Mouse (Mus musculus) stomach, embryonic 15.5 days (tissue): ENCODE results near the gene Gm5089. TPM values are rescaled to one million over a fixed set of nuclear protein-coding genes. Genes with fewer than 3 reads are reported as not detected.

Experiments
- ATAC-seq: fragments of 200-750 bp; cut with Nextera tagmentation; 2 replicates; pipeline ENCODE4 v1.8.0; 2017; ENCODE audit warnings: low read depth, moderate number of reproducible peaks, moderate TSS enrichment; ENCODE audit not compliant: insufficient read depth, low FRiP score
- H3K27ac ChIP-seq: fragments of 300-500 bp; sonication (generic); 2 replicates; pipeline ENCODE4 v1.5.1; 2015; ENCODE audit warnings: mild to moderate bottlenecking, inconsistent platforms
- H3K27me3 ChIP-seq: fragments of 300-500 bp; sonication (generic); replicated peaks from 2 replicates; pipeline ENCODE4 v1.6.1; 2015; ENCODE audit warnings: inconsistent platforms
- H3K36me3 ChIP-seq: fragments of 300-500 bp; sonication (generic); 2 replicates; pipeline ENCODE4 v1.6.1; 2015; ENCODE audit warnings: inconsistent platforms
- H3K4me1 ChIP-seq: fragments of 300-500 bp; sonication (generic); 2 replicates; pipeline ENCODE4 v1.6.1; 2015; ENCODE audit warnings: inconsistent platforms
- H3K4me2 ChIP-seq: fragments of 300-500 bp; sonication (generic); 2 replicates; pipeline ENCODE4 v1.6.1; 2015; ENCODE audit warnings: mild to moderate bottlenecking, inconsistent platforms
- H3K4me3 ChIP-seq: fragments of 300-500 bp; sonication (generic); replicated peaks from 2 replicates; pipeline ENCODE4 v1.5.1; 2015; ENCODE audit warnings: inconsistent platforms
- H3K9ac ChIP-seq: fragments of 300-500 bp; sonication (generic); 2 replicates; pipeline ENCODE4 v1.6.1; 2015; ENCODE audit warnings: inconsistent platforms
- H3K9me3 ChIP-seq: fragments of 300-500 bp; sonication (generic); 2 replicates; pipeline ENCODE4 v1.6.1; 2016; ENCODE audit warnings: inconsistent platforms
- WGBS: fragments of 180-500 bp; shearing (Covaris S2); methylation state at CpG from one replicate; pipeline ENCODE4 v1.1.7; 2015; 5-methylcytosine and 5-hydroxymethylcytosine counted together
- polyA plus RNA-seq: library from polyadenylated mRNA; unstranded; fragments of >200 nt; fragmentation: Nextera tagmentation; extraction: Ambion mirVana; gene quantifications from 2 replicates; pipeline ENCODE4 v1.2.1, GENCODE M21; 2015

Gm5089 gene
- polyA plus RNA-seq, 1 experiment from 2014 or later: not detected

- no peaks in the 10 kb centered on the region for H3K9me3 ChIP-seq
Observed at GRCm38 (mm10) chr14:122484458-122484843, 33.5 kb upstream of the Gm5089 start.

GRCm38 (mm10) chr14:122483556-122484421 lies 32.9 kb upstream of the Gm5089 start:
- no peak for ATAC-seq
- Histone ChIP-seq H3K4me1 (no peaks in the 10 kb centered on the region), H3K36me3 (no peaks in the 10 kb centered on the region), H3K9ac (no peak overlapping the region), H3K27me3 (peaks cover 72% of the 10 kb centered on the region), H3K4me3 (no peak overlapping the region), H3K4me2 (no peak overlapping the region), H3K27ac (no peak overlapping the region), H3K9me3 (no peaks in the 10 kb centered on the region)
- WGBS: 3% methylated on average over 18 of the region's 18 CpGs

More at GRCm38 (mm10) chr14:122484458-122484843, 33.5 kb upstream of the Gm5089 start:
- WGBS: 5% methylated on average over 3 of the region's 4 CpGs
- no peaks in the 10 kb centered on the region for H3K36me3 ChIP-seq
- H3K9ac ChIP-seq: no peak overlapping the region
- no peak for ATAC-seq
- H3K4me2 ChIP-seq: no peak overlapping the region
- peaks cover 75% of the 10 kb centered on the region for H3K27me3 ChIP-seq
- H3K27ac ChIP-seq: no peak overlapping the region
- H3K4me3 ChIP-seq: no peak overlapping the region
- H3K4me1 ChIP-seq: no peaks in the 10 kb centered on the region

GRCm38 (mm10) chr14:122483024-122483385 lies 32.1 kb upstream of the Gm5089 start:
- Histone ChIP-seq H3K4me3 (no peak overlapping the region), H3K4me2 (no peak overlapping the region), H3K4me1 (no peaks in the 10 kb centered on the region), H3K27me3 (peaks cover 80% of the 10 kb centered on the region), H3K9me3 (no peaks in the 10 kb centered on the region), H3K27ac (no peak overlapping the region), H3K9ac (no peak overlapping the region), H3K36me3 (no peaks in the 10 kb centered on the region)
- no peak for ATAC-seq
- WGBS: 2% methylated on average over 5 of the region's 5 CpGs

GRCm38 (mm10) chr14:122482081-122483023 lies 31.4 kb upstream of the Gm5089 start:
- 2% methylated on average over 38 of the region's 38 CpGs for WGBS
- Histone ChIP-seq H3K27me3 (peaks cover 84% of the 10 kb centered on the region), H3K9me3 (no peaks in the 10 kb centered on the region), H3K9ac (no peak overlapping the region), H3K4me2 (no peak overlapping the region), H3K4me3 (no peak overlapping the region), H3K36me3 (no peaks in the 10 kb centered on the region), H3K27ac (no peak overlapping the region), H3K4me1 (no peaks in the 10 kb centered on the region)
- ATAC-seq: no peak

- Histone ChIP-seq H3K36me3 (no peaks in the 10 kb centered on the region), H3K4me2 (no peak overlapping the region), H3K27me3 (peaks cover 86% of the 10 kb centered on the region), H3K9me3 (no peaks in the 10 kb centered on the region), H3K4me1 (no peaks in the 10 kb centered on the region), H3K9ac (no peak overlapping the region), H3K27ac (no peak overlapping the region), H3K4me3 (no peak overlapping the region)
- ATAC-seq: no peak
- WGBS: 2% methylated on average over 15 of the region's 15 CpGs
Observed at GRCm38 (mm10) chr14:122481181-122481580, 30.3 kb upstream of the Gm5089 start.

GRCm38 (mm10) chr14:122480355-122480754 lies 29.4 kb upstream of the Gm5089 start:
- H3K27ac ChIP-seq: no peak overlapping the region
- peaks cover 86% of the 10 kb centered on the region for H3K27me3 ChIP-seq
- no peak overlapping the region for H3K9ac ChIP-seq
- peaks cover 6% of the 10 kb centered on the region for H3K4me1 ChIP-seq
- no peak for ATAC-seq
- 5% methylated on average over 2 of the region's 2 CpGs for WGBS
- H3K36me3 ChIP-seq: no peaks in the 10 kb centered on the region
- no peaks in the 10 kb centered on the region for H3K9me3 ChIP-seq
- no peak overlapping the region for H3K4me3 ChIP-seq
- H3K4me2 ChIP-seq: no peak overlapping the region

- Histone ChIP-seq H3K4me2 (no peak overlapping the region), H3K4me3 (no peak overlapping the region), H3K36me3 (no peaks in the 10 kb centered on the region), H3K27me3 (peaks cover 86% of the 10 kb centered on the region), H3K9ac (no peak overlapping the region), H3K4me1 (peaks cover 14% of the 10 kb centered on the region), H3K9me3 (no peaks in the 10 kb centered on the region), H3K27ac (no peak overlapping the region)
- 17% methylated on average over 17 of the region's 17 CpGs for WGBS
- ATAC-seq: no peak
Observed at GRCm38 (mm10) chr14:122479461-122480109, 28.7 kb upstream of the Gm5089 start.

- no peaks in the 10 kb centered on the region for H3K9me3 ChIP-seq
- H3K36me3 ChIP-seq: no peaks in the 10 kb centered on the region
- no peak overlapping the region for H3K4me3 ChIP-seq
- under 1% methylated on average over 22 of the region's 22 CpGs for WGBS
- no peak overlapping the region for H3K4me2 ChIP-seq
- no peak for ATAC-seq
- no peak overlapping the region for H3K27ac ChIP-seq
- peaks cover 19% of the 10 kb centered on the region for H3K4me1 ChIP-seq
- peaks cover 85% of the 10 kb centered on the region for H3K27me3 ChIP-seq
- H3K9ac ChIP-seq: no peak overlapping the region
Observed at GRCm38 (mm10) chr14:122478574-122479011, 27.7 kb upstream of the Gm5089 start.

- Histone ChIP-seq H3K9ac (no peak overlapping the region), H3K4me1 (peaks cover 19% of the 10 kb centered on the region), H3K36me3 (no peaks in the 10 kb centered on the region), H3K9me3 (no peaks in the 10 kb centered on the region), H3K4me2 (no peak overlapping the region), H3K27me3 (peaks cover 85% of the 10 kb centered on the region), H3K4me3 (no peak overlapping the region), H3K27ac (no peak overlapping the region)
- ATAC-seq: no peak
- WGBS: 2% methylated on average over 9 of the region's 9 CpGs
Observed at GRCm38 (mm10) chr14:122477971-122478573, 27.2 kb upstream of the Gm5089 start.

GRCm38 (mm10) chr14:122477261-122477671 lies 26.4 kb upstream of the Gm5089 start:
- no peak overlapping the region for H3K4me3 ChIP-seq
- H3K36me3 ChIP-seq: no peaks in the 10 kb centered on the region
- 2% methylated on average over 20 of the region's 20 CpGs for WGBS
- H3K27ac ChIP-seq: no peak overlapping the region
- peaks cover 19% of the 10 kb centered on the region for H3K4me1 ChIP-seq
- no peaks in the 10 kb centered on the region for H3K9me3 ChIP-seq
- no peak overlapping the region for H3K9ac ChIP-seq
- no peak overlapping the region for H3K4me2 ChIP-seq
- peaks cover 85% of the 10 kb centered on the region for H3K27me3 ChIP-seq
- no peak for ATAC-seq

- ATAC-seq: no peak
- no peak overlapping the region for H3K9ac ChIP-seq
- H3K27ac ChIP-seq: no peak overlapping the region
- no peak overlapping the region for H3K4me2 ChIP-seq
- no peaks in the 10 kb centered on the region for H3K9me3 ChIP-seq
- H3K4me1 ChIP-seq: peaks cover 19% of the 10 kb centered on the region
- WGBS: under 1% methylated on average over 18 of the region's 18 CpGs
- H3K36me3 ChIP-seq: no peaks in the 10 kb centered on the region
- H3K27me3 ChIP-seq: peaks cover 84% of the 10 kb centered on the region
- H3K4me3 ChIP-seq: no peak overlapping the region
Observed at GRCm38 (mm10) chr14:122476822-122477215, 25.9 kb upstream of the Gm5089 start.
